Mouse (Mus musculus): ENCODE data around the gene Slc4a11.

- no peak for TF ChIP-seq POLR2A (IDR thresholded peaks at IDR 0.05; ENCODE audit: low read depth, low read length)
- TF ChIP-seq CTCF (IDR thresholded peaks at IDR 0.05; ENCODE audit: extremely low read depth, insufficient read length, insufficient replicate concordance, low read depth, low read length): no peak
Measured at GRCm38 (mm10) chr2:130679154-130679553, 18.2 kb downstream of the Slc4a11 start.

Measured in small intestine, adult 2 months (tissue).